ENCODE assay signal across 10 mouse cellular contexts in the genomic region with DNA sequence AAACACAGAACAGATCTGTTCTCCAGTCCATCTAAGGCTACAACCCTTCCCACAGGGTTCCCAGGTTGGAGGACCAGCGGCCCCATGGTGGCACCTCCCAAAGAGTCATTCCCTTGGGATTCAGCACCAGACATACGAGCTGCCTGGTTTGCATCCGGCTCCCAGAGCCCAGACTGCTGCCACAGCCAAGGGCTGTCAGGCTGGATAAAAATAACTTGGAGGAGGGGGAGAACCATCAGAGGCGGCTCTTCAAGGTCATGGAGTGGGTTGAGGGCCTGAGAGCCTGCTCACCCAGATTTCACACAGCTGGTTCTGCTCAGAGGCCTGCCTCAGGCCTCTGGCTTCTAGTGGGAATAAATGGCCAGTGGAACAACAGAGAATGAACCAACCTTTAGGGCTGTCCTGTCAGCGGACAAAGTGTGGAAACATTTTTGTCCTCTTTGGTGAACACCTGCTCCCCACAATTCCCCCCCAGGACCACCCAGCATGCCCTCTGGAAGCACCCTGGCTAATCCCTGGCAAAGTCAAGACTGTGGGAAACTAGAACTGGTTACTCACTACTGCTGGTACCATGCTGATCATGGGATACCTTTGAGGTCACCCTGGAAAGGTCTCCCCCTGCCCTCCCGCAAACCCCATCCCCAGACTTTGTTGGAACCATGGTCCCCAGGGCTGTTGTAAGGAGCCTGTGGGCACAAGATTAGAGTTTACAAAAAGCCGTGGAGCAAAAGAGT. TPM values are rescaled to one million over a fixed set of nuclear protein-coding genes. Genes with fewer than 3 reads are reported as not detected.
DNase-seq lines count a peak whose midpoint lies in the region; ATAC-seq lines count a peak whose summit lies in the region.
"Had no signal": no experiment of that assay in that cellular context is flagged by ENCODE, and none has a peak within 500 bp of the region (broad histone marks: within the 10 kb centered on the region; RNA-seq: fewer than 3 reads in every experiment).

No protein-coding gene starts in this region.

- H3K4me2 ChIP-seq in kidney, embryonic 15.5 days: no peak overlapping the region

- WGBS in kidney, embryonic 15.5 days: 38% methylated on average over 7 of the region's 7 CpGs

- H3K27ac ChIP-seq in kidney, embryonic 15.5 days: peak overlapping the region; percentile 75

- no peaks in the 10 kb centered on the region for H3K9me3 ChIP-seq in kidney, embryonic 15.5 days (replicated peaks)

- peaks cover 54% of the 10 kb centered on the region for H3K4me1 ChIP-seq in kidney, embryonic 15.5 days

- no peaks in the 10 kb centered on the region for H3K27me3 ChIP-seq in kidney, embryonic 15.5 days

- H3K36me3 ChIP-seq in kidney, embryonic 15.5 days: peaks cover 24% of the 10 kb centered on the region

- no peak overlapping the region for H3K4me3 ChIP-seq in kidney, embryonic 15.5 days (replicated peaks)

- peak; percentile 47 for DNase-seq in kidney, adult 11 months
- DNase-seq in kidney, adult 18-20 months: no peak
- peak; percentile 73 to 74 for DNase-seq in heart, adult 9 months (ENCODE audit: low spot score in 2 of 2)
- DNase-seq in lung, postnatal 4 days: peak; percentile 54 to 87
- no peak for DNase-seq in cerebellum, postnatal 25 days
- no peak for DNase-seq in spleen, postnatal 36 days (ENCODE audit: low spot score in 2 of 2)
- DNase-seq in liver: no peak
- DNase-seq: cerebellum, postnatal 36 days had no signal

- no peak overlapping the region for H3K9ac ChIP-seq in kidney, embryonic 15.5 days

- peak; percentile 65 for ATAC-seq in kidney, embryonic 15.5 days (replicated peaks; ENCODE audit: low FRiP score)

RNA-seq across cellular contexts. Expression of a gene that starts 14.0 kb away (rescaled TPM):
- polyA plus RNA-seq in kidney, embryonic 15.5 days (2015; fragmentation: Nextera tagmentation; extraction: Ambion mirVana): 44.2 and 47.7 TPM in 2 replicates

RNA-seq across cellular contexts. Expression of a gene that starts 14.8 kb away (rescaled TPM):
- polyA plus RNA-seq in kidney, embryonic 15.5 days (2015; fragmentation: Nextera tagmentation; extraction: Ambion mirVana): 45.3 and 47.4 TPM in 2 replicates

RNA-seq across cellular contexts. Expression of a gene that starts 46.0 kb away (rescaled TPM):
- 0.25 and 0.49 TPM in 2 replicates for polyA plus RNA-seq in kidney, embryonic 15.5 days (2015; fragmentation: Nextera tagmentation; extraction: Ambion mirVana)
- polyA plus RNA-seq: limb, embryonic 11.5 days had no signal

Comparison
In these comparisons a context has a peak if more than half of its experiments do, and no peak if none do; other contexts are left out.
1. DNase-seq: peak in kidney, adult 11 months (single experiment), heart, adult 9 months (2 of 2) and lung, postnatal 4 days (2 of 2); none in kidney, adult 18-20 months (single experiment), cerebellum, postnatal 25 days (0 of 2), spleen, postnatal 36 days (0 of 2) and liver (single experiment).